Mouse (Mus musculus) 3134 (cell line): ENCODE data around the gene Ctsf.

Source experiments
- DNase-seq: peaks from one replicate; pipeline ENCODE4 v3.0.0-alpha.2; 2011; ENCODE audit warnings: low spot score; ENCODE audit not compliant: insufficient read length; ENCODE audit errors: extremely low read depth

Ctsf gene

GRCm38 (mm10) chr19:4908107-4908506 is 53.2 kb downstream of the Ctsf start:
- no peak for DNase-seq

- no peak for DNase-seq
Measured at GRCm38 (mm10) chr19:4909376-4909775, 54.4 kb downstream of the Ctsf start.
